Mouse (Mus musculus): ENCODE results near the gene Zfp936.
"Not testable (repeated sequence)": the region's sequence is repeated elsewhere in the genome, so short reads cannot be mapped to it uniquely, and the experiment has no call there.

Gene Zfp936

DNA sequence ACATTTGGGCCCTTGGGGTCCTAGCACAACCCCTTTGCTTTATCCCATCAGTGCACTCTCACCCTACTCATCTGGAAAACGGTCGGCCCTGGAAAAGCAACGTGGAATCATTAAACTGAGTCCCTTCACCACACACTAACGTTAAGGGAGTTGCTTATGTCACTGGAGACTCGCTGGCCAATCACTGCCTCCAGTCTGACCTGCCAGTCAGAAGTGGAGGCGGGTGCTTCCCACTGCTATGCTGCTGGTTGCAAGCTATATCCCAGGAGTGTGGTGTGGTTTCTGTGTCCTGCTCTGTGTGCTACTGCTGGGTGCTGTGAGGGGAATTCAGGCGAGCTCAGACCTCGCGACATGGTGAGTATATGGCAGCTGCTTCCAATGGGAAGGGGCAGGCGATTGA lies at the start of gene Zfp936:
TSS of gene Zfp936 (plus strand) at position 301 of the 400 bp plus-strand sequence.
- DNase-seq (ENCODE audit: extremely low read depth, low read depth, low spot score): not testable (repeated sequence)

DNA sequence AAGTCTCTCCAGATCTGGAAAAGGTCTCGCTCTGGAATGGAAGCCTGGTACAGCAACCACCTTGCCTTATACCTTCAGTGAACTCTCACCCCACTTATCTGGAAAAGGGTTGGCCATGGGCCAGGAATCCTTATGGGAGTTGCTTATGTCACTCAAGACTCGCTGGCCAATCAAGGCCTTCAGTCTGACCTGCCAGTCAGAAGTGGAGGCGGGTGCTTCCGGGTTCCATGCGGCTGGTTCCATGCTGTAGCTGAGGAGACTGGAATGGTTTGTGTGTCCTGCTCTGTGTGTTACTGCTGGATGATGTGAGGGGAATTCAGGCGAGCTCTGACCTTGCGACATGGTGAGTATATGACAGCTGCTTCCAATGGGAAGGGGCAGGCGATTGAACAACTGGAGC lies 36.2 kb upstream of the Zfp936 start:
- DNase-seq (ENCODE audit: extremely low read depth, low read depth, low spot score): no peak

DNA sequence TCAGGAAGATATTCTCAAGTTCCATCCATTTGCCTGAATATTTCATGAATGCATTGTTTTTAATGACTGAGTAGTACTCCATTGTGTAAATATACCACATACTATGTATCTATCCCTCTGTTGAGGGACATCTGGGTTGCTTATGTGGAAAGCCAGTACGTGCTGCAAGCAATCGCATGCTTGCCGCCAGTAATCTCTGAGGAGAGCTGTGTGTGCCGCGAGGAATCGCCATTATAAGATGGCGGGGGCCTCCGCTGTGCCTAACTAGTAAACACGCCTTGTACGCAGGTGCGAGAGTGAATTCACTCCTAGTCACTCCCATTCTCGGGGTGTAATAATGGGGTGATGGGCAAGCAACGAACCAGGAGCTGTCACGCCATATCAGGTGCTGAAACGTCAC lies 14.7 kb downstream of the Zfp936 start:
- not testable (repeated sequence) for DNase-seq (ENCODE audit: extremely low read depth, low read depth, low spot score)

DNA sequence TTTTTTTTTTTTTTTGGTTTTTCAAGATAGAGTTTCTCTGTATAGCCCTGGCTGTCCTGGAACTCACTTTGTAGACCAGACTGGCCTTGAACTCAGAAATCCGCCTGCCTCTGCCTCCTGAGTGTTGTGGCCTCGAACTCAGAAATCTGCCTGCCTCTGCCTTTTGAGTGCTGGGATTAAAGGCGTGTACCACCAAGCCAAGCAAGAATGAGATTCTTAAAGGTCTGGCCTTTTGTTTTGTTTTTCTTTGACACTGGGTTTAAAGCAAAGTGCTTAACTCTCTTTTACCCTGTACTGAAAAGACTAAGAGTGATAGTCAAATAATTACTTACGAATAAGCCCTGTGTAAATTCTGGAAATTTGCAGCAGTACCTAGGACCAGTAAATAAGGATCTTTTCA lies 50.1 kb downstream of the Zfp936 start:
- DNase-seq (ENCODE audit: extremely low read depth, low read depth, low spot score): not testable (repeated sequence)

DNA sequence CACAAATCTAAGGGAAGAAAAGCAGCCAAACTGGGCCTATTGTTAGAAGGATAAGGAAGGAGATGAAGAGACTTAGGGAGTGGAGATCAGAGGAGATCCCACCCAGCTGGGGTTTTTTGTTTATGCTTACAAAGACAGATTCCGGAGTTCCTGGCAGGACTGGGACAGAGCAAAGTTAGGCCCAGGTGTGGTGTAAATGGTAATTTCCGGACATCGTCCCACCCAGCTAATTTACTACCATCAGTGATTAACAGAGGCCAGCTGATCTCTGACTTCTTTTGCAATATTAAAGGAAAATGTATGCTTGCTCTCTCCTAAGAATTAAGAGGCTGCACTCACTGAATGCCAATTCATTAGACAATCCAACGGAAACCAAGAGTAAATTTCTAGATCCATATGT lies 53.1 kb downstream of the Zfp936 start:
- DNase-seq (ENCODE audit: extremely low read depth, low read depth, low spot score): not testable (repeated sequence)

DNA sequence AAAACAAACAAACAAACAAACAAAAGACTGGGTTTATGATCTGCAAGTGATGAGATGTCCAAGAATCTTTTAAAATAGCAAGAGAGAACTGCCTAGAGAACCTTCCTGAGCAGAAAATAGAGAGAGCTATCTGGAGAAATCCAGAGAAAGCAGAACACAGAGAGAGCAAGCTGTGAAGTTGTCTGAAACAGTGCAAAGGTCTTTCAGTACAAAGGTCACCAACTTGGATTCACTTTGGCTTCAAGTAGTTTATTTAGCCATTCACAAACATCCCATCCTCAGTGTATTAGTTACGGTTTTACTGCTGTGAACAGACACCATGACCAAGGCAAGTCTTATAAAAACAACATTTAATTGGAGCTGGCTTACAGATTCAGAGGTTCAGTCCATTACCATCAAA lies 53.8 kb downstream of the Zfp936 start:
- DNase-seq (ENCODE audit: extremely low read depth, low read depth, low spot score): not testable (repeated sequence)

DNA sequence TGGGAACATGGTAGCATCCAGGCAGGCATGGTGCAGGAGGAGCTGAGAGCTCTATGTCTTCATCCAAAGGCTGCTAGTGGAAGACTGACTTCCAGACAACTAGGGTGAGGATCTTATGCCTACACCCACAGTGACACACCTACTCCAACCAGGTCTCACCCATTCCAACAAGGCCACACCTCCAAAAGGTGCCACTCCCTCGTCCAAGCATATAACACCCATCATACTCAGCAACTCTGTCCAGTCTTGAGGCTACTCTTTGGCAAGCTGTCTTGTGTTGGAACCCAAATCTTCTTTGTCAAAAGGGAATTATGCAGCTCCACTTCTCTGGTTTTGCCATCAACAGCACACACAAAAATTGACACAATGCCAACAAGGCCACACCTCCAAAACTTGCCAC lies 54.2 kb downstream of the Zfp936 start:
- DNase-seq (ENCODE audit: extremely low read depth, low read depth, low spot score): not testable (repeated sequence)

DNA sequence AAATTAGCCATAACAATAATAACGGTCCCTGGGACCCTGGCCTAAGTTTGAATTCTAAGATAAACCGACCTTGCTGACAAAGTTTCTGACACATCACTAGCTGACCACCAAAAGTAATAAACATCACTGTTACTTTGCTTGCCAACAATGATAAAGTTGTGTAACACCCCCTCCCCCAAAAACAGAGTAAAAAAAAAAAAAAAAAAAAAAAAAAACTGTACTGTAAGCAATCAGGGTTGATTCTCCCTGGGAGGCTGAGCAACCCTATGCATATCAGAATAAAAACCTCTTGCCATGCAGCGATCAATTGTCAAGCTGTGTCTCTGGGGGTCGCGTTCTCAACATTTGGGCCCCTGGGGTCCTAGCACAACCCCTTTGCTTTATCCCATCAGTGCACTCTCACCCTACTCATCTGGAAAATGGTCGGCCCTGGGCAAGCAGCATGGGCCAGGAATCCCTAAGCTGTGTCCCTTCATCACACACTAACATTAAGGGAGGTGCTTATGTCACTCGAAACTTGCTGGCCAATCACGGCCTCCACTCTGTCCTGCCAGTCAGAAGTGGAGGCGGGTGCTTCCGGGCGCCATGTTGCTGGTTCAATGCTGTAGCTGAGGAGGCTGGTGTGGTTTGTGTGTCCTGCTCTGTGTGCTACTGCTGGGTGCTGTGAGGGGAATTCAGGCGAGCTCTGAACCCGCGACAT lies 63.1 kb downstream of the Zfp936 start:
- DNase-seq (ENCODE audit: extremely low read depth, low read depth, low spot score): no peak

DNA sequence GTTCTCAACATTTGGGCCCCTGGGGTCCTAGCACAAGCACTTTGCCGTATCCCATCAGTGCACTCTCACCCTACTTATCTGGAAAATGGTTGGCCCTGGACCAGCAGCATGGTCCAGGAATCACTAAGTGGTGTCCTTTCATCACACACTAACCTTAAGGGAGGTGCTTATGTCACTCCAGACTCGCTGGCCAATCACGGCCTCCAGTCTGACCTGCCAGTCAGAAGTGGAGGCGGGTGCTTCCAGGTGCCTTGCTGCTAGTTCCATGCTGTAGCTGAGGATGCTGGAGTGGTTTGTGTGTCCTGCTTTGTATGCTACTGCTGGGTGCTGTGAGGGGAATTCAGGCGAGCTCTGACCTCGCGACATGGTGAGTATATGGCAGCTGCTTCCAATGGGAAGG lies 99.8 kb downstream of the Zfp936 start:
- DNase-seq (ENCODE audit: extremely low read depth, low read depth, low spot score): not testable (repeated sequence)

Data from fat pad, adult 2 months (tissue).